ENCODE assay signal across 9 mouse cellular contexts in genomic region chr15:99317267-99317651, GRCm38 (mm10). TPM values are rescaled to one million over a fixed set of nuclear protein-coding genes. Genes with fewer than 3 reads are reported as not detected.
A peak's percentile ranks its signal among the peaks of the same experiment; 100 is the strongest.
DNase-seq lines count a peak whose midpoint lies in the region; ATAC-seq and TF ChIP-seq lines count a peak whose summit lies in the region.
"Had no signal": no experiment of that assay in that cellular context is flagged by ENCODE, and none has a peak within 500 bp of the region (broad histone marks: within the 10 kb centered on the region; RNA-seq: fewer than 3 reads in every experiment).

No protein-coding gene starts in this region.

- H3K4me2 ChIP-seq in midbrain, embryonic 14.5 days (ENCODE audit: low read length): no peak overlapping the region

- DNase-seq in left cerebral cortex, adult 2 months (ENCODE audit: extremely low spot score in 1 of 2, low spot score in 2 of 2): no peak
- DNase-seq in left cerebral cortex, postnatal 36 days (ENCODE audit: low spot score in 2 of 2): no peak
- peak; percentile 53 to 62 for DNase-seq in heart, postnatal 14 days
- DNase-seq in kidney, postnatal 4 days: peak; percentile 64 to 74
- DNase-seq in midbrain, embryonic 14.5 days: no peak
- no peak for DNase-seq in frontal cortex, postnatal 25 days (ENCODE audit: low spot score in 2 of 2)
- no peak for DNase-seq in spleen, adult 18-20 months
- no peak for DNase-seq in ovary, adult 18-20 months (ENCODE audit: low spot score)

- H3K36me3 ChIP-seq in midbrain, embryonic 14.5 days (ENCODE audit: control insufficient read depth, insufficient read depth, low read length): peaks cover 95% of the 10 kb centered on the region

- ATAC-seq in midbrain, embryonic 14.5 days (ENCODE audit: low FRiP score, low TSS enrichment): no peak

- H3K4me3 ChIP-seq in left cerebral cortex, adult 2 months: no peak overlapping the region
- no peak overlapping the region for H3K4me3 ChIP-seq in midbrain, embryonic 14.5 days (replicated peaks; ENCODE audit: low read depth, low read length)

- H3K9me3 ChIP-seq in midbrain, embryonic 14.5 days (ENCODE audit: control insufficient read depth, low read length): no peaks in the 10 kb centered on the region

- H3K4me1 ChIP-seq in midbrain, embryonic 14.5 days (ENCODE audit: control insufficient read depth, insufficient read depth, low read length): no peaks in the 10 kb centered on the region

- H3K27ac ChIP-seq in left cerebral cortex, adult 2 months: peak overlapping the region; percentile 73
- H3K27ac ChIP-seq in midbrain, embryonic 14.5 days (replicated peaks; ENCODE audit: low read depth, low read length): peak overlapping the region; percentile 75

- intact Hi-C loops in left cerebral cortex, adult 2 months (cut with DNase I): loop anchor here (1.0 to 5.0 kb wide), 3 partner anchors 53 to 155 kb away; partner anchors contain the start of genes Bcdin3d and Fmnl3
- intact Hi-C loops in left cerebral cortex, postnatal 36 days (cut with DNase I): loop anchor here (1.0 to 5.0 kb wide), 3 partner anchors 53 to 150 kb away; partner anchors contain the start of gene Fmnl3
- intact Hi-C loops in heart, postnatal 14 days (cut with DNase I): no loop called here

- no peaks in the 10 kb centered on the region for H3K27me3 ChIP-seq in midbrain, embryonic 14.5 days (ENCODE audit: control insufficient read depth, insufficient read depth, low read length)

- WGBS in midbrain, embryonic 14.5 days: 92% methylated on average over 2 of the region's 2 CpGs

- TF ChIP-seq CTCF in left cerebral cortex, adult 2 months (IDR thresholded peaks at IDR 0.05): no peak

- no peak overlapping the region for H3K9ac ChIP-seq in midbrain, embryonic 14.5 days (replicated peaks; ENCODE audit: low read length)

RNA-seq across cellular contexts. Expression of gene Fam186b, which starts 21.6 kb away (rescaled TPM):
- 1 to 10 TPM; 1.3 to 1.8 TPM for total RNA-seq in left cerebral cortex, adult 2 months (2021)
- total RNA-seq in left cerebral cortex, postnatal 36 days (2021): 1 to 10 TPM; 1.7 to 1.8 TPM
- total RNA-seq in heart, postnatal 14 days (2021): not detected
- polyA plus RNA-seq in midbrain, embryonic 14.5 days (2014; fragmentation: Nextera tagmentation; extraction: Ambion mirVana): 0.74 and 1.3 TPM in 2 replicates
- total RNA-seq: gastrocnemius, postnatal 4 days had no signal

RNA-seq across cellular contexts. Expression of gene Prpf40b, which starts 22.4 kb away (rescaled TPM):
- total RNA-seq in left cerebral cortex, adult 2 months (2021): 100 to 1,000 TPM; 111 to 119 TPM
- 100 to 1,000 TPM in 1 of 2 experiments, 10 to 100 TPM in 1; 88.1 to 104 TPM for total RNA-seq in left cerebral cortex, postnatal 36 days (2021)
- total RNA-seq in heart, postnatal 14 days (2021): 10 to 100 TPM; 25.5 to 26.3 TPM
- polyA plus RNA-seq in midbrain, embryonic 14.5 days (2014; fragmentation: Nextera tagmentation; extraction: Ambion mirVana): 100 and 105 TPM in 2 replicates

RNA-seq across cellular contexts. Expression of gene Fmnl3, which starts 53.0 kb away (rescaled TPM):
- total RNA-seq in left cerebral cortex, adult 2 months (2021): 10 to 100 TPM in 1 of 2 experiments, 1 to 10 TPM in 1; 10.0 to 11.4 TPM
- total RNA-seq in left cerebral cortex, postnatal 36 days (2021): 10 to 100 TPM; 10.6 to 10.8 TPM
- total RNA-seq in heart, postnatal 14 days (2021): 10 to 100 TPM; 29.4 to 29.7 TPM
- 6.1 and 7.5 TPM in 2 replicates for polyA plus RNA-seq in midbrain, embryonic 14.5 days (2014; fragmentation: Nextera tagmentation; extraction: Ambion mirVana)

Comparison
In these comparisons a context has a peak if more than half of its experiments do, and no peak if none do; other contexts are left out.
1. DNase-seq: peak in heart, postnatal 14 days (2 of 2) and kidney, postnatal 4 days (2 of 2); none in left cerebral cortex, adult 2 months (0 of 2), left cerebral cortex, postnatal 36 days (0 of 2), midbrain, embryonic 14.5 days (single experiment), frontal cortex, postnatal 25 days (0 of 2), spleen, adult 18-20 months (0 of 2) and ovary, adult 18-20 months (single experiment).